ENCODE assay signal across 23 mouse cellular contexts in the genomic region with DNA sequence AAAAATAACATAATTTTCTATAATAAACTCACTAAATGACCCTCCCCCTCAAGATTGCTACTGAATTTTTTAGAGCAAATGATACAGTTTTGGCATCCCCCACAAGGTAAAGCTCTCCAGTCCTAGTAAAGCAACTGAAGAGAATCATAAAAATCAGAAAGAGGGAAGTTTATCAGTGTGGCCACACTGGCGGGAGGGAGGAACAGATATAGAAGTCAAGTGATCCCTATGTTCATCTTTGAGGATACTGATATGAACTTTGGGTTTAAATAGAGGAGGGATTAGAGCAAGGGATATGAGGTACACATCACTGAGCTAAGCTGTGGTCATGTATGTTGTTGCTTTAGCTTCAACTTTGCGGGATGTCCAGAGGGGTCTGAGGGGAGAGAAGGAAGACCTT.
"Had no signal": no experiment of that assay in that cellular context is flagged by ENCODE, and none has a peak within 500 bp of the region (broad histone marks: within the 10 kb centered on the region; RNA-seq: fewer than 3 reads in every experiment).

No protein-coding gene starts in this region.

- H3K27ac ChIP-seq: heart, embryonic 10.5 days; hindbrain, embryonic 10.5 days; hindbrain, embryonic 12.5 days; kidney, embryonic 15.5 days; limb, embryonic 13.5 days; liver, embryonic 13.5 days had no signal

- H3K4me3 ChIP-seq: heart, embryonic 10.5 days; heart, embryonic 12.5 days; hindbrain, embryonic 10.5 days; hindbrain, embryonic 12.5 days; kidney, embryonic 15.5 days; limb, embryonic 13.5 days; limb, embryonic 15.5 days; liver, embryonic 13.5 days had no signal

- DNase-seq: gastrocnemius, postnatal 14 days; gastrocnemius, postnatal 36 days; heart, postnatal 10 days; heart, postnatal 4 days; kidney, adult 11 months; kidney, adult 2 months; kidney, adult 9 months; kidney, postnatal 14 days; kidney, postnatal 36 days; layer of hippocampus, adult 9-11 months; layer of hippocampus, postnatal 36 days; left cerebral cortex, postnatal 4 days; liver, embryonic 13.5 days had no signal

- ATAC-seq: hindbrain, embryonic 16.5 days; intestine, embryonic 16.5 days had no signal

- H3K4me2 ChIP-seq: heart, embryonic 12.5 days; hindbrain, embryonic 12.5 days; hindbrain, embryonic 14.5 days; kidney, embryonic 15.5 days; limb, embryonic 13.5 days; limb, embryonic 15.5 days; liver, embryonic 13.5 days had no signal

- H3K9me3 ChIP-seq: heart, embryonic 10.5 days; heart, embryonic 12.5 days; hindbrain, embryonic 10.5 days; hindbrain, embryonic 12.5 days; kidney, embryonic 15.5 days; limb, embryonic 13.5 days; limb, embryonic 15.5 days; liver, embryonic 13.5 days had no signal

- H3K9ac ChIP-seq: heart, embryonic 12.5 days; hindbrain, embryonic 12.5 days; hindbrain, embryonic 14.5 days; kidney, embryonic 15.5 days; limb, embryonic 13.5 days; limb, embryonic 15.5 days; liver, embryonic 13.5 days had no signal

- H3K36me3 ChIP-seq: heart, embryonic 10.5 days; heart, embryonic 12.5 days; hindbrain, embryonic 10.5 days; hindbrain, embryonic 12.5 days; kidney, embryonic 15.5 days; limb, embryonic 13.5 days; limb, embryonic 15.5 days; liver, embryonic 13.5 days had no signal

- H3K27me3 ChIP-seq: heart, embryonic 12.5 days; hindbrain, embryonic 12.5 days; kidney, embryonic 15.5 days; limb, embryonic 13.5 days; limb, embryonic 15.5 days had no signal
